Mouse (Mus musculus) heart, embryonic 11.5 days (tissue): ENCODE data around the gene Hmgb1. TPM values are rescaled to one million over a fixed set of nuclear protein-coding genes. Genes with fewer than 3 reads are reported as not detected.
"Not testable (repeated sequence)": the region's sequence is repeated elsewhere in the genome, so short reads cannot be mapped to it uniquely, and the experiment has no call there.

Experiments
- ATAC-seq: fragments of 200-750 bp; cut with Nextera tagmentation; replicated peaks from 2 replicates; pipeline ENCODE4 v1.8.0; 2017; ENCODE audit warnings: moderate library complexity; ENCODE audit not compliant: insufficient number of reproducible peaks, low FRiP score, low TSS enrichment
- H3K27ac ChIP-seq: fragments of 300-500 bp; sonication (generic); 2 replicates; pipeline ENCODE4 v1.5.1; 2014; ENCODE audit warnings: mild to moderate bottlenecking, low read depth, low read length
- H3K27me3 ChIP-seq: fragments of 300-500 bp; sonication (generic); 2 replicates; pipeline ENCODE4 v1.6.1; 2014; ENCODE audit warnings: mild to moderate bottlenecking, low read length, mixed read lengths; ENCODE audit not compliant: control insufficient read depth, insufficient read depth
- H3K36me3 ChIP-seq: fragments of 300-500 bp; sonication (generic); 2 replicates; pipeline ENCODE4 v1.6.1; 2014; ENCODE audit warnings: mild to moderate bottlenecking, low read length, moderate library complexity, mixed read lengths; ENCODE audit not compliant: control insufficient read depth, insufficient read depth
- H3K4me1 ChIP-seq: fragments of 300-500 bp; sonication (generic); 2 replicates; pipeline ENCODE4 v1.6.1; 2014; ENCODE audit warnings: low read length; ENCODE audit not compliant: control insufficient read depth, insufficient read depth
- H3K4me2 ChIP-seq: fragments of 300-500 bp; sonication (generic); 2 replicates; pipeline ENCODE4 v1.6.1; 2014; ENCODE audit warnings: mild to moderate bottlenecking, moderate library complexity
- H3K4me3 ChIP-seq: fragments of 300-500 bp; sonication (generic); 2 replicates; pipeline ENCODE4 v1.5.1; 2014; ENCODE audit warnings: low read depth, low read length
- H3K9ac ChIP-seq: fragments of 300-500 bp; sonication (generic); 2 replicates; pipeline ENCODE4 v1.6.1; 2014; ENCODE audit warnings: mild to moderate bottlenecking, low read depth, low read length, moderate library complexity
- H3K9me3 ChIP-seq: fragments of 300-500 bp; sonication (generic); replicated peaks from 2 replicates; pipeline ENCODE4 v1.6.1; 2016; ENCODE audit warnings: low read length; ENCODE audit not compliant: control insufficient read depth
- WGBS: fragments of 180-500 bp; shearing (Covaris S2); extraction: QIAGEN DNeasy Blood & Tissue Kit; methylation state at CpG from one replicate; pipeline ENCODE4 v1.1.7; 2014; ENCODE audit not compliant: insufficient replicate concordance; 5-methylcytosine and 5-hydroxymethylcytosine counted together
- polyA plus RNA-seq: library from polyadenylated mRNA; unstranded; fragments of >200 nt; fragmentation: Nextera tagmentation; extraction: Ambion mirVana; gene quantifications from 2 replicates; pipeline ENCODE4 v1.2.1, GENCODE M21; 2014

The Hmgb1 gene
- polyA plus RNA-seq, 1 experiment from 2014 or later = 1,031 TPM

GRCm38 (mm10) chr5:149147386-149148000 is 36.8 kb downstream of the Hmgb1 start:
- H3K4me3 ChIP-seq = no peak overlapping the region

GRCm38 (mm10) chr5:149146691-149147090 is 37.6 kb downstream of the Hmgb1 start:
- no peak overlapping the region for H3K9ac ChIP-seq
- H3K27me3 ChIP-seq = no peaks in the 10 kb centered on the region
- no peak overlapping the region for H3K27ac ChIP-seq
- H3K36me3 ChIP-seq = no peaks in the 10 kb centered on the region
- 73% methylated on average over 7 of the region's 7 CpGs for WGBS
- H3K9me3 ChIP-seq = no peaks in the 10 kb centered on the region
- no peaks in the 10 kb centered on the region for H3K4me1 ChIP-seq
- no peak overlapping the region for H3K4me2 ChIP-seq
- no peak for ATAC-seq
- H3K4me3 ChIP-seq = no peak overlapping the region

More at GRCm38 (mm10) chr5:149147386-149148000, 36.8 kb downstream of the Hmgb1 start:
- Histone ChIP-seq H3K9me3 (no peaks in the 10 kb centered on the region), H3K27me3 (no peaks in the 10 kb centered on the region), H3K36me3 (no peaks in the 10 kb centered on the region), H3K27ac (no peak overlapping the region), H3K9ac (no peak overlapping the region), H3K4me2 (no peak overlapping the region), H3K4me1 (no peaks in the 10 kb centered on the region)
- no peak for ATAC-seq
- 51% methylated on average over 8 of the region's 8 CpGs for WGBS

- WGBS = 63% methylated on average over 25 of the region's 25 CpGs
- no peaks in the 10 kb centered on the region for H3K27me3 ChIP-seq
- H3K27ac ChIP-seq = no peak overlapping the region
Measured at GRCm38 (mm10) chr5:149143766-149144375, 40.4 kb downstream of the Hmgb1 start.

GRCm38 (mm10) chr5:149141155-149141554 is 43.1 kb downstream of the Hmgb1 start:
- WGBS = 88% methylated on average over 1 of the region's 1 CpGs
- H3K27me3 ChIP-seq, H3K9me3 ChIP-seq, H3K27ac ChIP-seq, ATAC-seq, H3K4me1 ChIP-seq, H3K36me3 ChIP-seq, H3K9ac ChIP-seq, H3K4me3 ChIP-seq, H3K4me2 ChIP-seq: not testable (repeated sequence)

More at GRCm38 (mm10) chr5:149143766-149144375, 40.4 kb downstream of the Hmgb1 start:
- Histone ChIP-seq H3K9me3 (no peaks in the 10 kb centered on the region), H3K36me3 (no peaks in the 10 kb centered on the region), H3K4me1 (no peaks in the 10 kb centered on the region), H3K4me3 (no peak overlapping the region), H3K4me2 (no peak overlapping the region), H3K9ac (no peak overlapping the region)
- ATAC-seq = no peak

- no peaks in the 10 kb centered on the region for H3K27me3 ChIP-seq
Measured at GRCm38 (mm10) chr5:149140336-149140735, 44.0 kb downstream of the Hmgb1 start.

GRCm38 (mm10) chr5:149138087-149138486 is 46.2 kb downstream of the Hmgb1 start:
- 87% methylated on average over 6 of the region's 6 CpGs for WGBS
- H3K9me3 ChIP-seq, H3K36me3 ChIP-seq, ATAC-seq, H3K9ac ChIP-seq, H3K27me3 ChIP-seq, H3K4me3 ChIP-seq, H3K4me2 ChIP-seq, H3K27ac ChIP-seq: not testable (repeated sequence)
- H3K4me1 ChIP-seq = peaks cover 11% of the 10 kb centered on the region; the same call in 1 of the 2 replicates

More at GRCm38 (mm10) chr5:149140336-149140735, 44.0 kb downstream of the Hmgb1 start:
- ATAC-seq = no peak
- no peaks in the 10 kb centered on the region for H3K36me3 ChIP-seq
- no peak overlapping the region for H3K9ac ChIP-seq
- H3K4me2 ChIP-seq = no peak overlapping the region
- 54% methylated on average over 9 of the region's 9 CpGs for WGBS
- H3K4me3 ChIP-seq = no peak overlapping the region
- no peak overlapping the region for H3K27ac ChIP-seq
- H3K9me3 ChIP-seq = no peaks in the 10 kb centered on the region
- H3K4me1 ChIP-seq = peaks cover 5% of the 10 kb centered on the region; the same call in 1 of the 2 replicates

- Histone ChIP-seq H3K9me3 (no peaks in the 10 kb centered on the region), H3K27ac (0 out of 2 replicates have a peak overlapping the region, but pooled peaks have one; percentile 37), H3K36me3 (no peaks in the 10 kb centered on the region), H3K9ac (no peak overlapping the region), H3K4me3 (no peak overlapping the region), H3K4me1 (peaks cover 11% of the 10 kb centered on the region; the same call in 1 of the 2 replicates), H3K4me2 (no peak overlapping the region), H3K27me3 (no peaks in the 10 kb centered on the region)
- ATAC-seq = no peak
- 45% methylated on average over 3 of the region's 3 CpGs for WGBS
Measured at GRCm38 (mm10) chr5:149137447-149137846, 46.8 kb downstream of the Hmgb1 start.

GRCm38 (mm10) chr5:149136933-149137365 is 47.3 kb downstream of the Hmgb1 start:
- H3K36me3 ChIP-seq = no peaks in the 10 kb centered on the region
- no peak overlapping the region for H3K4me3 ChIP-seq
- H3K9me3 ChIP-seq = no peaks in the 10 kb centered on the region
- 58% methylated on average over 4 of the region's 4 CpGs for WGBS
- peak; percentile 39; the same call in 1 of the 2 replicates for ATAC-seq
- H3K9ac ChIP-seq = no peak overlapping the region
- H3K27ac ChIP-seq = 0 out of 2 replicates have a peak overlapping the region, but pooled peaks have one; percentile 37
- no peaks in the 10 kb centered on the region for H3K27me3 ChIP-seq
- no peak overlapping the region for H3K4me2 ChIP-seq
- H3K4me1 ChIP-seq = peaks cover 11% of the 10 kb centered on the region; the same call in 1 of the 2 replicates
